Mouse (Mus musculus): ENCODE measurements at regions not wholly inside any gene's neighbourhood (a gene's known extent, or its start where the extent isn't known, plus 50 kb on each side); places are given as distances from the start of the nearest gene placed in this dataset.

GRCm38 (mm10) chr14:25236421-25236973 lies 222.5 kb upstream of the Zmiz1 start:
- no peak overlapping the region for H3K4me2 ChIP-seq (replicated peaks)
- no peaks in the 10 kb centered on the region for H3K36me3 ChIP-seq
- H3K27me3 ChIP-seq, result no peaks in the 10 kb centered on the region
- H3K27ac ChIP-seq, result no peak overlapping the region
- H3K9me3 ChIP-seq, result no peaks in the 10 kb centered on the region
- ATAC-seq (ENCODE audit: insufficient number of reproducible peaks, insufficient read depth, low FRiP score, low TSS enrichment), result no peak
- H3K4me1 ChIP-seq, result 0 out of 2 replicates have a peak, but pooled peaks cover 5% of the 10 kb centered on the region
- WGBS, result 82% methylated on average over 13 of the region's 13 CpGs
- H3K9ac ChIP-seq, result no peak overlapping the region
- no peak overlapping the region for H3K4me3 ChIP-seq

DNA sequence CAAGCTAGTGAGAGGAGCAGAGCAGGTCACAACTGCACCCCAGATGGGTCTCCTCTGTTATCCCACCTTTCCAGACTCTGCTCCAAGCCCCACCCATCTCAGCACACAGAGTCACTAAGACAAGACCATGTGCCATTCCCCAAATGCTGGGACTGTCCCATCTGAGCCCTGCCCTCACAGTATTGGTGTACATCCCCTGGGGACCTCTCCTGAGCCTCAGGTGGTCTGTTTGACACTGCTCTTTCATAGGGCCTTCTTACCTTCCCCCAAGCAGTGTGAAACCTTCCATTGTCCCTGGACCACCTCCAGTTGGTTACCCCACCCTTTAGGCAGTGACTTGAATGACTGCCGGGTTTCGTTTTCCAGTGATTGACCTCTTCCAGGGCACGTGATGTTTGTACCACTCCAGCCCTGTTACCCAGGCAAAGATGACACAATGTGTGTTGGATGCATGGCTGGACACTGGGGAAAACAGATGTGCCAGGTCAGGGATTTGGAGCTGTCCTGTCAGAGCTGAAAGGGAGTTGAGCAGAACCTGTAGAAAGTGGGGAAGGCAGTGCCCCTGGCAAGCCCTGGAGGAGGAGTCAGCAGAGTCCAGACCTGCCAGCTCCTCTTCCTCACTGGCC lies 219.5 kb upstream of the Zmiz1 start:
- ATAC-seq (ENCODE audit: insufficient number of reproducible peaks, insufficient read depth, low FRiP score, low TSS enrichment), result no peak
- WGBS, result 61% methylated on average over 3 of the region's 3 CpGs

DNA sequence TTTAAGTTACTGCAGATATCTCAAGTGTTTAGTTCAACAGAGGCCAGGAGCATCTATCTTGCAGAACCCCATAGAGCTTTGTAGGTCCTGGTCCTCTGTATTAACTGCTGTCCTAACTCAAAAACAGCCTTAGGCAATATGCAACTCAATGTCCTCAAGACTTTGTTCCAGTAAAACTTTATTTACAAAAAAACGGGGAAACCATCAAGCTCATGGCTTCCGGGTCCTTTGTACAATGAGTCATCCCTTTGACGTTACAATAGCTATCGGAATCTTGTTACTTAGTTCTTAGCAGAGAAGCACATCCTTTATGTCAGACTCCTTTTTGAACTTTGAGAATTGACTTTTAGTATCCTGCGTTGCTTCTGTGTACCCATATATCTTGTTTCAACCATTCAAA lies 216.2 kb upstream of the Zmiz1 start:
- H3K4me2 ChIP-seq (replicated peaks), result no peak overlapping the region
- peaks cover 21% of the 10 kb centered on the region for H3K4me1 ChIP-seq
- H3K36me3 ChIP-seq, result no peaks in the 10 kb centered on the region
- 84% methylated on average over 5 of the region's 5 CpGs for WGBS
- no peaks in the 10 kb centered on the region for H3K9me3 ChIP-seq
- H3K27me3 ChIP-seq, result no peaks in the 10 kb centered on the region
- ATAC-seq (ENCODE audit: insufficient number of reproducible peaks, insufficient read depth, low FRiP score, low TSS enrichment), result no peak
- H3K9ac ChIP-seq, result no peak overlapping the region
- no peak overlapping the region for H3K4me3 ChIP-seq
- peak overlapping the region; percentile 48; the same call in 1 of the 2 replicates for H3K27ac ChIP-seq

More for the DNA sequence above, 219.5 kb upstream of the Zmiz1 start:
- Histone ChIP-seq H3K4me3 (no peak overlapping the region), H3K27ac (no peak overlapping the region), H3K9ac (no peak overlapping the region), H3K4me1 (peaks cover 13% of the 10 kb centered on the region), H3K4me2 (replicated peaks) (no peak overlapping the region), H3K9me3 (no peaks in the 10 kb centered on the region), H3K27me3 (no peaks in the 10 kb centered on the region), H3K36me3 (no peaks in the 10 kb centered on the region)

DNA sequence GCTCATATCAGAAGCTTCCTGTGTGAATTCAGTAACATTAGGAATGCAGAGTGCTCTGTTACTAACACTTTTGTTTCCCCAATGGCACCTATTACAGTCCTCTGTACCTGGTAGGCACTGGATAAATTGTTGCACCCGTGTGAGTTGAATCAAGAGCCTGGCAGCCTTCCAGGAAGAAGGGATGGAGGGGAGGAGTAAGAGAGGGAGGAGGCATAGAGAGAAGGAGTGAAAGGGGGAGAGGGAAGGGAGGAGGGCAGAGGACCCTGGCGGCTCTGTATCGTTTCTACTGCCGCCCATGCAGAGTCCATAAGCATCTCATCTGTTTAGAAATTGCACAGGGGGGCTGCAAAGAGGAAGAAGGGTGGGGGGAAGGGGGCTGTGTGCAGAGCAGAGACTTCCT lies 215.7 kb upstream of the Zmiz1 start:
- H3K9me3 ChIP-seq, result no peaks in the 10 kb centered on the region
- H3K9ac ChIP-seq, result no peak overlapping the region
- no peak overlapping the region for H3K4me2 ChIP-seq (replicated peaks)
- 16% methylated on average over 4 of the region's 4 CpGs for WGBS
- peak overlapping the region; percentile 48; the same call in 1 of the 2 replicates for H3K27ac ChIP-seq
- ATAC-seq (ENCODE audit: insufficient number of reproducible peaks, insufficient read depth, low FRiP score, low TSS enrichment), result no peak
- peaks cover 21% of the 10 kb centered on the region for H3K4me1 ChIP-seq
- no peaks in the 10 kb centered on the region for H3K27me3 ChIP-seq
- no peak overlapping the region for H3K4me3 ChIP-seq
- H3K36me3 ChIP-seq, result no peaks in the 10 kb centered on the region

- ATAC-seq (ENCODE audit: insufficient number of reproducible peaks, insufficient read depth, low FRiP score, low TSS enrichment), result no peak
- H3K9ac ChIP-seq, result no peak overlapping the region
- no peak overlapping the region for H3K4me2 ChIP-seq (replicated peaks)
- H3K27ac ChIP-seq, result peak overlapping the region; percentile 63
- WGBS, result 63% methylated on average over 5 of the region's 5 CpGs
- H3K4me1 ChIP-seq, result peaks cover 21% of the 10 kb centered on the region
- no peak overlapping the region for H3K4me3 ChIP-seq
- no peaks in the 10 kb centered on the region for H3K36me3 ChIP-seq
- H3K27me3 ChIP-seq, result no peaks in the 10 kb centered on the region
- no peaks in the 10 kb centered on the region for H3K9me3 ChIP-seq
These were observed 215.3 kb upstream of the Zmiz1 start for GRCm38 (mm10) chr14:25243698-25244097.

DNA sequence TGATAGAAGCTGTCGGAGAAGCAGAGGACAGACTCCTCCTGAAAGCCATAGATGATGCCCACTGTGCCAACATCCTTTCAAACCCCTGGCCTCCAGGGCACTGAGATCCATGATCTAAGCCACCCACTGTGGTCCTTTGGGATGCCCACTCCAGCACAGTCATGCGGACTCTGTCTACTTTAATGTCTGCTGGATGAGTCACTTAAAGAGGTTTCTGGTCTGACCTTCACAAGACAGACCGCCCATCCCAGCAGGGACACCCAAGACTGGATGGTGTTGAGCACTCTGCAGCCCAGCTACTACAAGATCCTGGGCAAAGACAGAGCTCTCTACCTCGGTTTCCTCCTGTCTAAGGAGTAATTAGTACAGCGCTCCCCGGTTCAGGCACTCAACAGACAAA lies 214.1 kb upstream of the Zmiz1 start:
- Histone ChIP-seq H3K4me1 (peaks cover 21% of the 10 kb centered on the region), H3K36me3 (no peaks in the 10 kb centered on the region), H3K4me2 (replicated peaks) (no peak overlapping the region), H3K27ac (no peak overlapping the region), H3K9me3 (no peaks in the 10 kb centered on the region), H3K4me3 (no peak overlapping the region), H3K9ac (no peak overlapping the region), H3K27me3 (no peaks in the 10 kb centered on the region)
- WGBS, result 92% methylated on average over 6 of the region's 6 CpGs
- ATAC-seq (ENCODE audit: insufficient number of reproducible peaks, insufficient read depth, low FRiP score, low TSS enrichment), result no peak

GRCm38 (mm10) chr14:25245691-25246090 lies 213.3 kb upstream of the Zmiz1 start:
- Histone ChIP-seq H3K36me3 (no peaks in the 10 kb centered on the region), H3K27ac (0 out of 2 replicates have a peak overlapping the region, but pooled peaks have one; percentile 46), H3K4me3 (no peak overlapping the region), H3K9me3 (no peaks in the 10 kb centered on the region), H3K4me2 (replicated peaks) (no peak overlapping the region), H3K9ac (no peak overlapping the region), H3K4me1 (peaks cover 21% of the 10 kb centered on the region), H3K27me3 (no peaks in the 10 kb centered on the region)
- ATAC-seq (ENCODE audit: insufficient number of reproducible peaks, insufficient read depth, low FRiP score, low TSS enrichment), result no peak
- 31% methylated on average over 4 of the region's 4 CpGs for whole genome bisulfite sequencing

DNA sequence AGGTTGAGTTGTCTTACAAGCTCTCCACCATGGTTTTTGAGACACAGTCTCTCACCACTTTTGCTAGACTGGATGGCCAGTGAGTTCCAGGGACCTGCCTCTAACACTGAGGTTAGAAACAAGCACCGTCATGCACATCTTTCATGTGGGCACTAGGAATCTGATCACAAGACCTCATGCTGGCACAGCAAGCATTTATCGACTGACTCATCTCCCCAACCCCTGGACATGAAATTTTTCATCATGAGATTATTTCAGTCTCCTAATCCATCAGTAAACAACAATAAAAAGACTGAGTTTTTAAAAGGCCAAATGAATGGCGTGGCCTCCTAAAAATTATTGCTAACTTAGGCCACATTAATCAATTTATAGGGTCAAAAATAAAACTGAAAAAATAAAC lies 210.0 kb upstream of the Zmiz1 start:
- no peaks in the 10 kb centered on the region for H3K9me3 ChIP-seq
- no peak overlapping the region for H3K27ac ChIP-seq
- H3K4me2 ChIP-seq (replicated peaks), result no peak overlapping the region
- H3K4me3 ChIP-seq, result no peak overlapping the region
- 88% methylated on average over 3 of the region's 3 CpGs for WGBS
- ATAC-seq (ENCODE audit: insufficient number of reproducible peaks, insufficient read depth, low FRiP score, low TSS enrichment), result no peak
- no peaks in the 10 kb centered on the region for H3K27me3 ChIP-seq
- peaks cover 12% of the 10 kb centered on the region; the same call in 1 of the 2 replicates for H3K4me1 ChIP-seq
- H3K9ac ChIP-seq, result no peak overlapping the region
- H3K36me3 ChIP-seq, result no peaks in the 10 kb centered on the region

- no peak overlapping the region for H3K9ac ChIP-seq
- no peak overlapping the region for H3K4me2 ChIP-seq (replicated peaks)
- 92% methylated on average over 15 of the region's 15 CpGs for WGBS
- H3K4me3 ChIP-seq, result no peak overlapping the region
- H3K27ac ChIP-seq, result no peak overlapping the region
- H3K36me3 ChIP-seq, result no peaks in the 10 kb centered on the region
- H3K9me3 ChIP-seq, result no peaks in the 10 kb centered on the region
- H3K4me1 ChIP-seq, result no peaks in the 10 kb centered on the region
- no peaks in the 10 kb centered on the region for H3K27me3 ChIP-seq
- no peak for ATAC-seq (ENCODE audit: insufficient number of reproducible peaks, insufficient read depth, low FRiP score, low TSS enrichment)
These were observed 205.8 kb upstream of the Zmiz1 start for GRCm38 (mm10) chr14:25253016-25253850.

DNA sequence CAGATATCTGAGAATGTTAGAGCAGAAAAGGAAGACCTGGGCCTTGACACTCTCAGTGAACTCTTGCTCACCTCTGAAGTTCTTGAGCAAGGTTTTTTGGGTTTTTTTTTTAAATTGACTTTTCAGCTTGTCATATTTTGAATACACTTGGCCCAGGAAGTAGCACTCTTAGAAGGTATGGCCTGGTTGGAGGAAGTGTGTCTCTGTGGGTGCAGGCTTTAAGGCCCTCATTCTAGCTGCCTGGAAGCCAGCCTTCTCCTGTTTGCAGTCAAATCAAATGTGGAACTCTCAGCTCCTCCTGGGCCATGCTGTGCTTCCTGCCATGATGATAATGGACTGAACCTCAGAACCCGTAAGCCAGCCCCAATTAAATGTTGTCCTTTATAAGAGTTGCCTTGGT lies 195.9 kb upstream of the Zmiz1 start:
- Histone ChIP-seq H3K36me3 (no peaks in the 10 kb centered on the region), H3K9me3 (no peaks in the 10 kb centered on the region), H3K27me3 (no peaks in the 10 kb centered on the region), H3K4me2 (replicated peaks) (no peak overlapping the region), H3K4me1 (peaks cover 9% of the 10 kb centered on the region), H3K27ac (no peak overlapping the region), H3K4me3 (no peak overlapping the region), H3K9ac (no peak overlapping the region)
- 97% methylated on average over 1 of the region's 1 CpGs for WGBS
- ATAC-seq (ENCODE audit: insufficient number of reproducible peaks, insufficient read depth, low FRiP score, low TSS enrichment), result no peak

GRCm38 (mm10) chr14:25266846-25267245 lies 192.1 kb upstream of the Zmiz1 start:
- no peak overlapping the region for H3K9ac ChIP-seq
- H3K4me1 ChIP-seq, result peaks cover 19% of the 10 kb centered on the region
- no peak overlapping the region for H3K4me3 ChIP-seq
- no peak overlapping the region for H3K4me2 ChIP-seq (replicated peaks)
- no peak overlapping the region for H3K27ac ChIP-seq
- H3K27me3 ChIP-seq, result no peaks in the 10 kb centered on the region
- no peaks in the 10 kb centered on the region for H3K9me3 ChIP-seq
- ATAC-seq (ENCODE audit: insufficient number of reproducible peaks, insufficient read depth, low FRiP score, low TSS enrichment), result no peak
- 50% methylated on average over 4 of the region's 4 CpGs for WGBS
- no peaks in the 10 kb centered on the region for H3K36me3 ChIP-seq

Data from embryonic facial prominence, embryonic 12.5 days (tissue).